Mouse (Mus musculus): Measurements from ENCODE around the gene Pdzrn4.
"Not testable (repeated sequence)": the region's sequence is repeated elsewhere in the genome, so short reads cannot be mapped to it uniquely, and the experiment has no call there.

The Pdzrn4 gene

DNA sequence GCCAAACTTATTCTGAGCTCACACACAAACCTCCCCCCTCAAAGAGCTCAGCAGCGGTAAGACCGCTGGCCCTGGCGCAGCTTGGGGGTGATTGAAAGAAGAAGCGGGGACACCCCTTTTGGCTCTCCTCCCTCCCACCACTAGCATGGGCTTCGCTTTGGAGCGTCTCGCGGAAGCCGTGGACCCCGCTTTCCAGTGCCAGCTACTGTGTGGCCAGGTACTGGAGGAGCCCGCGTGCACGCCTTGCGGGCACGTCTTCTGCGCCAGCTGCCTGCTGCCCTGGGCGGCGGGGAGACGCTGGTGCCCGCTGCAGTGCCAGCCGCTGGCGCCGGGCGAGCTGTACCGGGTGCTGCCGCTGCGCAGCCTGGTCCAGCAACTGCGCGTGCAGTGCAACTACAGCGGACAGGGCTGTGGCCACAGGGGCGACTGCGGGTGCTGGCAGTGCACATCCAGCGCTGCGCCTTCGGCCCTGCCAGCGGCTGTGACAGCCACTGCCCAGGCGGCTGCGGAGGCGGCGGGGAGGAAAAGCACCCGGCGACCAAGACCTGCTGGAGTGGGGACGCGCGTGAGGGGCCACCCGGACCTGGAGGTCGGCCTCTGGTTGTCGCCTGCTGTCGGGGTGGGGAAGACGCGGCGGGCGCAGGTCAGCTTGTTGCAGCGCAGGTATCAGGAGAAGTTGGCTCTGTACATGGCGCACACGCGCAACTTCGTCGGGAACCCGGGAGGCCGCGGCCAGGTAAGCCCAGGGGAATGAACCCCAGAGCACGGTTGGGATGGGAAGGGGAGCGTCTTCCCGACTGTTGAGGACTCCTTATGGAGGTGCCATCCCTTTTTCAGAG lies at the start of gene Pdzrn4:
Gene Pdzrn4 (plus strand): TSS at position 112 of the 839 bp plus-strand sequence.
- DNase-seq (ENCODE audit: low read depth, low spot score), result no peak

DNA sequence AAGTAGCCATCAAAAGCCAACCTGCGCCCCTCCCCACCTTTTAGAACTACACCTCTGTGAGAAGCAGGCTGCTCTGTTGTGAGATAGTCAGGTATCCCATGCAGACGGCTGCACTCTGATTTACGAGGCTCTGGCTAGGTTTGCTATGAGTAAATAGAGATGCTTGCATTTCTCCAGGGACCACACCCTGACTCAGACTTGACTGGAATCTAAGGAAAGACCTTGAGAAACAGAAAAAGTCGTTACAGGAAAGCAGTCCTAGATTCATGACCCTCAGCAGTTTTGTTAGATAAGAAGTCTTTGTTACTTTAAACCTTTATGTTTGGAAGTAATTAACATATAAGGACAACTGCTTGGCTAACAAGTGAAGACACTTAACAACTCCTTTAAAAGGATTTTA lies 49.3 kb upstream of the Pdzrn4 start:
- DNase-seq (ENCODE audit: low read depth, low spot score), result no peak

DNA sequence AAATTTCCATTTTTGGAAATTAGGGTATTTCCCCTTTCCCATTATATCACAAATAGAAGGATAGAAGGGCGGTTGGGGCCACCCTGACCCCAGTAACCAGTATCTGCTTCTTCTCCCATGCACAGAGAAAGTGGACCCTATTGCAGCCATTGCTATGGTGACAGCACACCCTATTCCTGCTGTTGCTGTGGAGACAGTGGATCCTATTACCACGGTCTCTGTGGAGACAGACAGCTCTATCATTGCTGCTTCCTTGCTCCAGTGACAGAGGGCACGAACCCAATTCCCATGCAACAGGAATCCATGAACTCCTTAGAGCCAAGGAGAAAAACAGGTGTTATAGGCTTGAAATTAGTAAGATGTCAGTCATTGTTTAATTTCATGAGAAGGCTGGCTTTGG lies 48.8 kb upstream of the Pdzrn4 start:
- no peak for DNase-seq (ENCODE audit: low read depth, low spot score)

DNA sequence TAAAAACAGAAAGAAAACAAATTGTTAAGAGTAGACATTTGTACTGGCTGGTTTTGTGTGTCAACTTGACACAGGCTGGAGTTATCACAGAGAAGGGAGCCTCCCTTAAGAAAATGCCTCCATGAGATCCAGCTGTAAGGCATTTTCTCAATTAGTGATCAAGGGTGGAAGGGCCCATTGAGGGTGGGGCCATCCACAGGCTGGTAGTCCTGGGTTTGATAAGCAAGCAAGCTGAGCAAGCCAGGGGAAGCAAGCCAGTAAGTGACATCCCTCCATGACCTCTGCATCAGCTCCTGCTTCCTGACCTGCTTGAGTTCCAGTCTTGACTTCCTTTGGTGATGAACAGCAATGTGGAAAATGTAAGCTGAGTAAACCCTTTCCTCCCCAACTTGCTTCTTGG lies 48.2 kb upstream of the Pdzrn4 start:
- not testable (repeated sequence) for DNase-seq (ENCODE audit: low read depth, low spot score)

DNA sequence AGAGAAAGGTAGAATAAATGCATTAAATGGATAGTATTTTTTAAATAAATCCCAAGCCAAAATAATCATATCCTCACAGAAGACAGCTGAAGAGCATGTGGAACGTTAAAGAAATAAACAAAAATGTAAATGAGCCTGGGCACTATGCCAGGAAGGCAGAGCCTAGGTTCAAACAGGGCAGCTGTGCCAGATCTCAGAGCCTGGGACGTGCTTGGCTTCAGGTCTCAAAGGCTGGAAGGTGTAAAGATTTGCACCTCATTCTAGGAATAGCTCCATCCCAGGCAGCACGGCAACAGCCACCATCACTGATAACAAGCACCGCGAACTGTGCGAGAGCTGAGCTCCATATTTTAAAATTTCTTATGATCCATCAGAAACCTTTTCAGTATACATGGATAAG lies 32.5 kb upstream of the Pdzrn4 start:
- no peak for DNase-seq (ENCODE audit: low read depth, low spot score)

DNA sequence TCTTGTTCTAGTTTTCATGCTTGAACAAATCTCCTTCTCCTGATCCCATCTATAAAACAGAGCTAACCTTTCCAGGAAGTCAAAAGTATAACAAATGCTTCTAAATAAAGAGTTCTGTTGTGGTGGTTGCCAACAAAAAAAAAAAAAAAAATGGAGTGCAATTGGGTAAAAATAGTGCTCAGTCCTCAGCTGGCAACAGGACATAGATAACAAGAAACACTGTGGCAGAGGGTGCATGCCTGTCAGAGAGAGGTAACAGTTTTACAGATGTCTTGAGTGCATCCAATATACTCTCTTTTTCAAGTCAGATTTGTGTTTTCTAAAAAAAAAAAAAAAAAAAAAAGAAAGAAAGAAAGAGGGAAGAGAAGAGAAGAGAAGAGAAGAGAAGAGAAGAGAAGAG lies 32.1 kb upstream of the Pdzrn4 start:
- no peak for DNase-seq (ENCODE audit: low read depth, low spot score)

DNA sequence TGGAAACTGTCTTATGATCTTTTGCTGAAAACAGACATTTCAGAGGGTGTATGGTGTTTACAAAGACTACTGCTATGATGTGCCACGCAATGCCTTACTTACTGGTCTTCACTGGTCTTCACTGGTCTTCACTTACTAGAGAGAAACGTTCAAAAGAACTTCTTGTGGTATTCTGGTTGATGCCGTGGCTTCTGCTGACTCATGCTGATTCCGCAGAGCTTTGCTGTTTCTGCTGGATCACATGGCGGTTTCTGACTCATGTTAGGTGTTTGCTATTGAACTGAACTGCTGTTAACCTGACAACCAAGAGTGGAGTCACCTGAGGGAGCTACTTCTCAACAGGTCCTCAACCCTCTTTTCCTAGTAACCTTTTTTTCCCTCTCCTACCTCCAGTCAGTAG lies 1.9 kb upstream of the Pdzrn4 start:
- DNase-seq (ENCODE audit: low read depth, low spot score), result no peak

DNA sequence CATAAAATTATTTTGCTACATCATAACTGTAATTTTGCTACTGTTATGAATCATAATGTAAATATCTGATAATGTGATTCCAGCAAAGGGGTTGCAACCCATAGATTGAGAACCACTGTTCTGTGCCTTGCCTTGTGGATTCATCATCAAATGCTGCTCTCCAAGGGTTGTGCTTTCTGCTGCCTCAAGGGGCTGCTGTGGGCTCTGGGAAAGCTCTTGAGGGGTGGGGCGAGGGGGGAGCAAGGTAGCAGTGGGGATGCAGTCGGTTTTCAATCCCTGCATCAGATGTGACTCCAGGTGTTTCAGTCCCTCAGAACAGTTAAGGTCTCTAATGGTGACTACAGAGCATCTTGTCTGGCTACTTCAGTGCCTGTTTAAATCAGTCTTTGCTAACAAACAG lies 2.1 kb downstream of the Pdzrn4 start:
- DNase-seq (ENCODE audit: low read depth, low spot score), result no peak

DNA sequence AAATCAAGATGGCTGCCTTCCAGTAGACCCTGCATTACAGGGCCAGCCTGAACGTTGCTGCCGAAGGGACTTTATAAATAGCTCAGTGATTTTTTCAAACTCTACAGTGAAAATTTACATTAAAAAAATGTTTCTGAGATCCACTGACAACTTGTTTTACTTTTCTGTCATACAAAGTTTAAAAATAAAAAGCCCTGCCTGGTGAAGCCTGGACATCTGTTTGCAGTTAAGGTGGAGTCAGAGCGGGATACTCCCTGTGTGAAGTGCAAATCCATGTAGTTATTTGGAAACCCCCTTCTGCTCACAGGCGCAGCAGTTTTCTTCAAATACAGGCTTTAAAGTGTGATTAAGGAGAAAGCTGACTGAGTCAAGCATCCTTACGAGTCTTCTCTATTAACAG lies 2.6 kb downstream of the Pdzrn4 start:
- no peak for DNase-seq (ENCODE audit: low read depth, low spot score)

DNA sequence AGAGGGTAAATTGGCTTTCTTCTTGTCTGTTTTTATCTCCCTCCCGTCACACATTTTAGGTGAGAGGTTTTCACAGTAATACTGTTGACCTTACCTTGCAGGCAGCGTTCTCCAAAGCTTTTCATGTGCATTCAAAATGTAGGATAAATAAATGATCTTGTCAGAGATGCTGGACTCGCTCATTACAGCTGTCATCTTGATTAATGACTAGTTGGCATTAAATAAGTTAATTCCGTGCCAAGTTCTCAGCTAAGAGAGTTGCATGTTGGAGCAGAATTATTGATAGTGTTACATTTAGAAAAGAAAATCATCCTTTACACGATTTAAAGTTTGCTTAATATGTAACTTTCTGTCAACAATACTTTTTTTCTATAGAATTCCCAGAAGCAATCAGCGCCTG lies 4.9 kb downstream of the Pdzrn4 start:
- DNase-seq (ENCODE audit: low read depth, low spot score), result no peak

DNA sequence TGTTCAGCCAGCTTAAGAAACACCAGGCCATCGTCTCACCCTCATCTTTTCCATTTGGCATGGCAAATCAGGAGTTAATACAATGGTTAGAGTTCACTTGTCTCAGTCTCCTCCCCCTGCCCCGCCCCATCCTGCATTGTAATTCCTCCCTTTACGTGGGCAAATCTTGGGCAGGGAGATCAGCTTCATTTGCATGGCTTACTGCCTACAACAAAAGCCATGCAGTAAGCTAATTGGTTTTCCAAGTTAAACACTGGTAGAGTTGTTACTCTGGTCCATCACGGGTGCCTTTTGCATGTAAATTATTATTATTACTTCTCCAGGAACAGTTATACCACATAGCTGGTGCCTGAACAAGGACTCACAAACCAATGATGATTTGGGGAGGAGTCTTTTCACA lies 18.6 kb downstream of the Pdzrn4 start:
- DNase-seq (ENCODE audit: low read depth, low spot score), result no peak

DNA sequence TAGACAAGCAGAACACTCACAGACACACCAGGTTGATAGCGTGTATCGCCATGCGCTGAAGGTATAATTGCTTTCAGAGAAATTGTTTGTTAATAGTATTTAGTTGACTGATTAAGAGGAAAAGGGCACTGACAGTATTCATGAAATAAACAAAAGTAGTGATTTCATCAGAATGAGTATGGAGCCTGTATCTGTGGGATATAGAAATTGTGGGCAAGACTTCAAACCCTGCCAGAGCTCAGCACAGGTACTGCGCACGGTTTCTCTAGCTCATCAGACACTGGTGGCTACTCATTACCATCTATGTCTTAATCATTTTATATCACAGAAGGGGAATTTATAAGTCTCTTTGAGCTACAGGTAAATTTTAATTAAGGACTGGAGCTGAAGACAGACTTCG lies 19.5 kb downstream of the Pdzrn4 start:
- no peak for DNase-seq (ENCODE audit: low read depth, low spot score)

DNA sequence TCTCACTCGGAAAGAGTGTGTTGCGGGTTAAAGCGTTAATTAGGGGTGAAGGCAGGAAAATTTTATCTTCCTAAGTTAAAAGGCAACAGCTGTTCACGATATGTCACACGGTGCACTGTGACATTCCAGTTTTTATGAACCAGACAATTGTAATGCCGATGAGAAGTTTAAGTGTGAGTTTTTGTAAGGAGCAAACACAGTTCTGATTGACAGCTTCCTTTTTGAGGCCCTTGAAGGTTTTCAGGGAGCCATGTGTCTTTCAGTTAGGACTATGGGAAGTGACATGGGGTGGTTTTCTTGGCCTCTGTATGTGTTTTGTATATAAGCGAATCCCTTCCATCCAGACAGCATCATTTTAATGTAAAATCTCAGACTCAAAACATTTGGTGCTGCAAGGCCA lies 20.0 kb downstream of the Pdzrn4 start:
- no peak for DNase-seq (ENCODE audit: low read depth, low spot score)

DNA sequence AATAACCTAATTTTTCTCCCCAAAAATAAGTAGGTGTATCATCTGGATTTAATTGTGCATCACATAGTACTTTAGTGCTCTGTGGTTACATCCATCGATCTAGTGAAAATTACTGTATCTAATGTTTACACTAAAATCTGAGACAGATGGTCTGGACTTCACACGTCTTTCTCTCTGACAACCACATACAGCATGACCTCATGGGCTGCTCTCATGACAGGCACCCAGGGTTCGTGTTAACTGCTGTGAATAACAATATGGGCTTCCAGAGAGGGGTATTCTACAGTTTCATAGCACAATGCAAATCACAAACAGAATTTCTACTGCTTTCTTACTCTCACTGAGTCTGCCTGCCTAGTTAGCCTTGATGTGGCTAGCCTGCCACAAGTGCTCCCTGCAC lies 20.4 kb downstream of the Pdzrn4 start:
- no peak for DNase-seq (ENCODE audit: low read depth, low spot score)

DNA sequence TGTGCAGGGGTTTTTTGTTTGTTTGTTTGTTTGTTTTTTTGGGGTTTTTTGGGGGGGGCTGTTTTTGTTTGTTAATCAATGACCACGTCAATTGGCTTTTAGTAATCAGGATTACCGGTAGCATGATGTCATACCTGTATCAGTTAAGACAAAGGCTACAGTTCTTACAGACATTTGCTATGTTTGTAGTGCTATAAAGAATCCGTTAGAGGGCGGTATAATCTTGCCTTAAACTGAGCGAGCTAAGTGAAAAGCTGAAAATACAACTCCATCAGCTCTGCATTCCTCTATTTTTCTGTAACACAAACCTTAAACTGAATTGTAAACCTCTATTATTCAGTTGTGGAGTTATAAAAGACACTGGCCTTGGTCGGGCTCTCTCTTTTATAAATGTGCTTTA lies 37.9 kb downstream of the Pdzrn4 start:
- DNase-seq (ENCODE audit: low read depth, low spot score), result peak; percentile 16

DNA sequence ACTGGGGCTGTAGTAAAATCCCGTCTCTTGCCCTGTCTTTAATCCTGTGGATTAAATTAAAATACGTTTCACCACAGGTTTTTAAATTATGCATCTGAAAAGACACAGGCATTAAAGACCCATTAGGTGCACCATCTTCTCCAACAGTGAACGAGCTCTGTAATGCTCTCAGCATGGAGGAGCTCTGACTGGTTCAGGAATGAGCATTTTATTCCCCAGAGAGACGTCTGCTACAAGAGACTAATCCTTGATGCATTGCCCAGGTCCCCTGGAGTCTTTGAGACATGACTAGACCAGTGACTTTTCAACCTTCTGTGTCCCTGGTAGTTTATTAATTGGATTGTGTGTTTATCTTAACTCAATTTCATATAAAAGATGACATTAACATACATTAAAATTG lies 38.6 kb downstream of the Pdzrn4 start:
- no peak for DNase-seq (ENCODE audit: low read depth, low spot score)

DNA sequence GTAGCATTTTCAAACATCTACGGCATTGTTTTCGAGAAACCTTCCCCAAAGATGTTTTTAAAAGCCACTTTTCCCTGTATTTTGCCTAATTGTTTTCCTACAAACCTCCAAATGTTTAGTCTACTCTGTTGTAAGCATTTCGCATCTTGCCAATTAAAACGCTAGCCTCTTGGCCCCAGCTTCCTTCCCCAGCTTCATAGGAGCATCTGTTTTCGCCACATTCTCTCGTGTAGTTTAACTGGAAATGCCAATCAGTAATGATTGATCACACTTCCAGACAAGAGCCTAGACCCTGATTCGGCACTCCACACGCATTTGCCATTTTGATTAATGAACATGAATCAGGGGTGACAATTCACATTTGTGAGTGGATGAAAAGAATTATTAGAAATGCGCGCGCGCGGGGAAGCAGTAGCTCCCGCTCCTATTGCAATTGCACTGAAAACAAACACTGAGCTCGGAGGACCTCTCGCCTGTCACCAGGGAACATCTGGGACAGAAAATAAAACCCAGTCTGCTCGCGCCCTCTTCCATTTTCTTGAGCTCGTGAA lies 45.0 kb downstream of the Pdzrn4 start:
- no peak for DNase-seq (ENCODE audit: low read depth, low spot score)

DNA sequence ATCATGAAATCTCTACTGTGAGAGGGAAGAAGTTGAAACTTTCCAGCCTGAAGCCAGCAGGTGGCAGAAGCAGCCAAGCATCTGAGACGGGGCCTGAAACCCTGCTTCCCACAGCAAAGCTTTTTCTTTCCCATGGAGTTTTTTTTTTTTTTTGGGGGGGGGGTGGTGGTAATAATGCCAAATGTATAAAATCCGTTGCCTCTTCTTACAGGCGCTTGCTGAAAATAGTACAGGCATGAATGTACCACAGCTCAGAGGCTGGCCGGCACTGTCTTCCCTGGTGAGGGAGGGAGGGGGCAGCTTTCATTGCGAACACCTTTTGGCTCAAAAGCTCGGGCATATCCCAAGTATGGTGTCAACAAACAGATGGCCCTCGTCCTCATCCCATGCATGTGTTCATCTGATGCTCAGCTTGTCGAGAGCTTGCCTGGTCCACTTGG lies 51.0 kb downstream of the Pdzrn4 start:
- peak; percentile 34 for DNase-seq (ENCODE audit: low read depth, low spot score)

DNA sequence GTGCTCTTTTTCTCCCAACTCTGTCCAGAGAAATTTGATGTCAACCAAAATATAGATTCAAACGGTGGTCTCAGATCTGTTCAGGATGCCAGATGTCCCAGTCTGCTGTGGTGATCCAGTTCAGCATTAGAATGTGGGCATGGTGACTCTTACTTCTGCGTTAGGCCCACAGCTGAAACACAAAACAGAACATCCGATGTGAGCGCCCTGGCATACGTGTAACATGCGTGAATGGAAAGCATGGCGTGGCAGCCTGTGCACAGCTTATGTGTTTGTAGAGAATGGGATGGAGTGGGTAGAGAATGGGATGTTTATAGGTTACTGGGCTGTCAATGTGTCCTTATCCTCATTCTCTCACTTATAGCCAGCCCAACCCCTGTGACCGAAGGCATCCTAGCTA lies 52.4 kb downstream of the Pdzrn4 start:
- no peak for DNase-seq (ENCODE audit: low read depth, low spot score)

DNA sequence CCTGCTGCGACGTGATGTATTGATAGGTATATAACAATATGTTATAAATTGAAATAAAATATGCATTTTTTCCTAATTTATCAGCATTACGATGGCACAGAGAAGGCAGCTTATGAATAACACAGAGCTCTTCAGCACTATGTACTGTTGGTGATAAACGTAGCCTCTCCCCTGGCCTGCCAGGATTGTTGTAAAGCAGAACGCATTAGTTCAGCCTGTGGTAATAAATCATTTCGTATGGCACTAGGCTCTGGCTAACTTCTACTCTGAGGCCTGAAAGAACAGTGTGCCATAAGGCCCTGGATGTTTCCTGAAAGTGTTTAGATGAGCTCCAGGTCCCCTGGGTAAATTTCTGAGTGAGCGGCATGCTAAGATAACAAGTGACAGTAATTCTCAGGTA lies 55.9 kb downstream of the Pdzrn4 start:
- no peak for DNase-seq (ENCODE audit: low read depth, low spot score)

DNA sequence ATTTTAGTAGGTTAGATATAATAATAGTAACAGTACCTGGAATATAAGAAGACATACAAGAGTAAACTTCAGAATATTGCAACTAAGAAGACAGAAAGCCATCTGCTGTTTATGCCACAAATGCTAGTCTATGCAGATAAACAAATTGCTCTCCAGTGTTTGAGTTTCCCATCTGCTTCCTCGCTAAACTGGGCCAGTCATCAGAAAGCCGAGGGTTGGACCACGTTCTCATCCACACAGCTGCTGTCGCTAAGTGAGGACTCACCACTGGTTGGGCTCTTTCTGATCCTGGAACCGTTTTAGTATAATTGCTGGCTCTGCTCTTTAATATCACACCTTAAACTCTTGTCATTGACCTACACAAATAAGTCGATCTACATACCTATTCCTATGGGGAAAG lies 85.5 kb downstream of the Pdzrn4 start:
- no peak for DNase-seq (ENCODE audit: low read depth, low spot score)

DNA sequence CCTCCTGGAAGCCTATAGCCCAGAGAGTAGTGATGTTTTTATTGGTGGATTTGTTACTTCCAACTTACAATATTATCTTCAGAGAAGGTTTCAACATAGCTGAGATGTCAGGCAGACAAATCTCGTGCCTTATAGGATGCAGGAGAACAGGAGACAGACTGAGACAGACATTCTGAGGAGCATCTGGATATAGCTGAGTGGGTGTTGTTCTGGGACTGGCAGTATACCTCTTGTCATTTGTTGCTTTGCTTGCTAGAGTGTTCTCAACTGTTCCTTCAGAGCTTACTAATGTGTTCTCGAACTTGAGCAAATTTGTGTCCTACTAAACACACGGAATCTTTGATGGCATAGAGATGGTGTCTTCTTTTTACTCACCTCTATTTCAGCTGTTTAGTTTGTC lies 94.7 kb downstream of the Pdzrn4 start:
- no peak for DNase-seq (ENCODE audit: low read depth, low spot score)

DNA sequence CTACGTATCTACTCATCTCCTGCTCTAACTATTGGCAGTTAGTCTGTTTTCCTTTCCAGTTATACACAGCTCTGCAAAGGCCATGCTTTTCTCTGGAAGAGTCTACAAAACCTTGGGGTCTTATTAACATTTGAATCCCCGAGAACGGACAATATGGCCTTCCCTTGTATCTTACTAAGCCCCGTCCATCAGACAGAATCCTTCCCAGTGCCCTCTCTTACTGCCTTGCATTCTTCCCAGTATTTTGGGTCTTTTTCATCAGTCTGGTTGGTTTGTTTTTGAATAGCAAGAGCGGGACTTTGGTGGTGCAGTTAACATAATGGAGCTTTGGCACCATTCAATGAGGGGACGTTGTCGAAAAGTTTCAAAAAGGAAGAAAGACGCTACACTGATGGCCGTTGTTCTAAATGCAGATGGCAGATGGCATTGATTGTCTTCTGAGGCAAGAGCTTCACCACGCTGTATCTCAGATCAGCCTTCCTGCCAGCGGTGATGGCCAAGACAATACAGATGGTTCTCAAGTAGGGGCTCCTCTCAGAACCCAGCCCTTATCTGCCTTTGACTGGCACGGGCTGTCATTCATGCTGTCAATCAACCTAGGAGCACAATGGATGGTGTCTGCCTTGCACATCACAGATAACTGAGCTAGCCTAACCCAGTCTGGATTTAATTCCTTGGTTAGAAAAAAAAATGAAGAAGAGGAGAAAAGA lies 98.9 kb downstream of the Pdzrn4 start:
- no peak for DNase-seq (ENCODE audit: low read depth, low spot score)

Measured in telencephalon, adult 2 months (tissue).